Mouse (Mus musculus): Measurements from ENCODE around the gene Rtf1.

DNA sequence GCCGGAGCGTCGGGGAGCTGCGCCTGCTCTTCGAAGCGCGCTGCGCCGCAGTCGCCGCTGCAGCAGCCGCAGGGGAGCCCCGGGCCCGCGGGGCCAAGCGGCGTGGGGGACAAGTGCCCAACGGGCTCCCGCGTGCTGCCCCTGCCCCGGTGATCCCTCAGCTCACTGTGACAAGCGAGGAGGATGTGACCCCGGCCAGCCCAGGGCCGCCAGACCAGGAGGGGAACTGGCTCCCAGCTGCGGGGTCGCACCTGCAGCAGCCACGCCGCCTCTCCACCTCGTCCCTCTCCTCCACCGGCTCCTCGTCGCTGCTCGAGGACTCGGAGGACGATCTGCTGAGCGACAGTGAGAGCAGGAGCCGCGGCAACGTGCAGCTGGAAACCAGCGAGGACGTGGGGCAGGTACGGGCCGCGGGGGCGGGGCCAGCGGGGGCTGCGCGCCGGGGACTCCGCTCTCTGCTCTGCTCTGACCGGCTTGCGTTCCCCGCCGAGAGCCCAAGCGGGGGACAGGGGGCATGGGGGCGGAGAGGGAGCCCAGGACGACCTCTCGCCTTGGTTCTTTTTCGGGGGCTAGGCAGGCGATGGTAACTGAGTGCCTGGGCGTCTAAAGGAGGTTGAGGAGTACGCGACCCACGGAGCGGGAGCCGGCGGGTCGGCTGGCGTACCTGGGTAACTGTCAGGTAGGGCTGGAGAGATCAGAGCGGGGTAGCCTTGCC is 67.8 kb downstream of the Rtf1 start:
- TF ChIP-seq POLR2A (IDR thresholded peaks at IDR 0.05; ENCODE audit: borderline replicate concordance, low read depth, low read length) (no peak), CTCF (IDR thresholded peaks at IDR 0.05; ENCODE audit: low read depth, low read length) (no peak)

Measured in bone marrow macrophage, adult 2 months (primary cell).